Mouse (Mus musculus) embryo, embryonic 10 days (tissue): Measurements from ENCODE around the gene Chst11.
A peak's percentile ranks its signal among the peaks of the same experiment; 100 is the strongest.

Source experiments
- DNase-seq: peaks from one replicate; pipeline ENCODE4 v3.0.0-alpha.2; 2015; ENCODE audit warnings: low spot score

The Chst11 gene

DNA sequence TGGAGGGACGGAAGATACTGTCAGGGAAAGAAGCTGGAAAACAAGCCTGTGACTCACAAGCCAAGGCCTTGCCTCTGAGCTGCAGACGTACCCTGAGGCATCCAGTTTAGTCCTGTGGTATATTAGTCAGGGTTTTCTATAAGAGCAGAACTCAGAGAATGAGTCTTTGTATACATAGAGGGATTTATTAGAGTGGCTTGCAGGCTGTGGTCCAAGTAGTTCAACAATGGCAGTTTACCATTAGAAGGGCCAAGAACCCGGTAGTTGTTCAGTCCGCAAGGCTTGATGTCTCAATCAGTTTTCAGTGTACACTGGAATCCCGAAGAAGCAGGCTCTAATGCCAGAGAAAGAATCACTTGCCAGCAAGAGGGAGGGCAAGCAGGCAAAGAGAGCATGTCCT lies 192.9 kb downstream of the Chst11 start:
- DNase-seq: no peak

GRCm38 (mm10) chr10:83178661-83179060 lies 193.4 kb downstream of the Chst11 start:
- DNase-seq: no peak

DNA sequence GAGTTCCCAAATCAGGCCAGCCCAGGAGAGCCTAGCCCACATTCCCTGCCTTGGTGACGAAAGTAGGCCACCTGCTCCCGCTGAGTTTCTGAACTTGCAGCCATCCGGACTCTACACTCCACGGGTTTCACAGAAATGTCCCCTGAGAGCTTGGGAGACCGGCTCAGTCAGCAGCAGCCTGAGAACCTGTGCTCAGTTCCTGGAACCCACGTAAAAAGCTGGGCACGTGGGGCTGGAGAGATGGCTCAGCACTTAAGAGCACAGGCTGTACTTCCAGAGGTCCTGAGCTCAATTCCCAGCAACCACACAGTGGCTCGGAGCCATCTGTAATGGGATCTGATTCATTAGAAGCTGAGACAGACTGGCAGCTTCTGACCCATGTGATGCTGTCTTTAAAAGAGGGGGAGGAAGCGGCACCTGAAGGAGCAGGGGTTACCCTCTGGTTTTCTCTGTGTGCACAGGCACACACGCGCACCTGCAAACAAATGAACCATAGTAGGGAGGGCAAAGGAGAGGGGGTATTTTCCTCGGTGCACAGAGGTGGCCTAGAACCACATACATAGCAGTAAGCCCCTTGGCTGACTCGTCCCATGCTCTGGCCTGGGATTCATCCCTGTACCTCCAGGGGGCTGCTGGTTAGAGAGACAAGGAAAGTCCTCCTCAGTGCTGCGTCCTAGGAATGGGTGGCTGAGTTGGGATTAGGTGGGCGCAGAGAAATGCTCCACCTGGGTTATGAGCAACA lies 196.7 kb downstream of the Chst11 start:
- no peak for DNase-seq

- DNase-seq: peak; percentile 88
Measured at GRCm38 (mm10) chr10:83182573-83182960, 197.3 kb downstream of the Chst11 start.

DNA sequence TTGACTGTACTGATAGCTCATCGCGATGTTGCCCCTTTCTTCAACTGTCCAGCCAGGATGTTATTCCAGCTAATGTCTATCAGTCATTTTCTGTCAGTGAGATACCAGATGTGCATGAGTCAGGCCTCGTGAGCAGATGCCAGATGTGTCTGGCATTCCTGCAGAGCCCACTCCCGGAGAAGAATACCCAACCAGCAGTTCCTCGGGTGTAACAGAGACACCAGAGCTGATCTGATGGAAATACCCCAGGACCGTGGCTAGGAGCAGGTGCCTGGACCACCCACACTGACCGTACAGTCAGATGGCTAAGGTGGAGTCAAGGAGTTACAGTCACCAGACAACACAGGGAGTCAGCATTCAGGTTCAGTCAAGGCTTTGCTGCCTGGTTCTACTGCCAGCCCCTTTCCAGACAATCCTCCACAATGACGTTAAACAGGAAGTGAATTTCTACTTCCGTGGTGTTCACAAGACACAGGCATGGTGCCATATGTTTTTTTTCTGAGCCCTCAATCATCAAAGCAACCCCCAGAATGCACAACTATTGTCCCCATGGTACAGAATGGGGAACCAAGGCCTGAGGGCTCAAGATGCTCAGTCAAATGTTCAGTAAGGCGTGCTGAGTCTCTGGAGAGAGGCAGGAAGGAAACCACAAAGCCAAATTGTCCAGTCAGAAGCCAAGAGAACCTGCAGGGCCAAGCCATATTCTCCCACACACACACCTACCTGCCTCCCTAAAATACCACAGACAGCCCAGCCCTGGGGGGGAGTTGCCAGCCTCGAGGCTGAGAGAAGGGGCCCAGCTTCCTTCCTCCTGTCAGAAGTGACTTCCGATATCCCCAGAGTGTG lies 198.6 kb downstream of the Chst11 start:
- DNase-seq: peak; percentile 45

- DNase-seq: no peak
Measured at GRCm38 (mm10) chr10:83184480-83185069, 199.3 kb downstream of the Chst11 start.

DNA sequence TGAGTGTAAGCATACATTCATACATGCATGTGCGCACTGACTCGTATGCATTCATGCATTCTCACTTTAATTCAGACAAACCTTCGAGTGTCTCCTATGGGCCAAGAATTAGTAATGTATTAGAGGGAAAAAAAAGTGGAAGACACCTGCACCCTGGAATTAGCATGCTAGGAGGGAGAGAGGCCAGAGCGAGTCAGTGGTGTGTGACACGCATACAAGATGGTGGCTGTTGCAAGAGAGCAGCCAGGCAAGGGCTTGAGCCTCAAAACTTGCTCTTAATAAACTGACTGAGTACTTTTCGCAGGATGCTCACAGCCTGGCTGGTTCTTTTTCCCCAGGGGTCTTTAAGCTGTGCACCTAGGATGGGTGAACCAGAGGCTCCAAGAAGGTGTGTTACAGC lies 199.8 kb downstream of the Chst11 start:
- DNase-seq: no peak

GRCm38 (mm10) chr10:83186167-83186566 lies 200.9 kb downstream of the Chst11 start:
- DNase-seq: no peak

- DNase-seq: no peak
Measured at GRCm38 (mm10) chr10:83186984-83187383, 201.7 kb downstream of the Chst11 start.

- DNase-seq: no peak
Measured at GRCm38 (mm10) chr10:83189071-83189470, 203.8 kb downstream of the Chst11 start.

- DNase-seq: no peak
Measured at GRCm38 (mm10) chr10:83191476-83191875, 206.2 kb downstream of the Chst11 start.

- DNase-seq: no peak
Measured at GRCm38 (mm10) chr10:83191982-83192381, 206.7 kb downstream of the Chst11 start.

DNA sequence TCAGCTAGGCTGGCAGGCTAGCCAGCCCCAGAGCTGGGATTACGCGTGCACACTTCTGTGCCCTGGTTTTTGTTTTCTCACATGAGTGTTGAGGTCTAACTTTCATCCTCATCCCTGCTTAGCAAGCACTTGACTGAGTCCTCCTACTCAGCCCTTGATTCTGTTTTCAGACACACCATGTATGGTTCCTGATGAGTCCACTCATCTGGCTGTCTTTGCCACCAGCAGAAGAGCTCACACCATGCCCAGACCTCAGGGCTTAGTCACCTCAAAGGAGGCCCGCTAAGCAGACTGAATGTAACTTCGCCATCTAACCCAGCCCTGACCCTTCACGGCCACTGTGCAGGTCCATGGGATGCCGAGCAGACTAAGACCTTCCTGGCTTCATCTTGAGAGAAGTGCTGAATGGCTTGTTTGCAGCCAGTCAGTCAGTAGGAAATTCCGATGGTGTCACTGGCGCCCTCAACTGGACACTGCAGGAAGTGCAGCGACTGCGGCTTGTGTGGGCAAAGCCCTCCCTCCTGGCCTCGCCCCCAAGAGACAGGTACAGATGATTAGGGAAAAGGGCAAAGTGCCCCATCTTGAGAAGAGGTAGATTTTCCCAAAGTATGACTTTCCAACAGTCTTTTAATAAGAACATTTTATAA lies 212.5 kb downstream of the Chst11 start:
- DNase-seq: peak; percentile 78

DNA sequence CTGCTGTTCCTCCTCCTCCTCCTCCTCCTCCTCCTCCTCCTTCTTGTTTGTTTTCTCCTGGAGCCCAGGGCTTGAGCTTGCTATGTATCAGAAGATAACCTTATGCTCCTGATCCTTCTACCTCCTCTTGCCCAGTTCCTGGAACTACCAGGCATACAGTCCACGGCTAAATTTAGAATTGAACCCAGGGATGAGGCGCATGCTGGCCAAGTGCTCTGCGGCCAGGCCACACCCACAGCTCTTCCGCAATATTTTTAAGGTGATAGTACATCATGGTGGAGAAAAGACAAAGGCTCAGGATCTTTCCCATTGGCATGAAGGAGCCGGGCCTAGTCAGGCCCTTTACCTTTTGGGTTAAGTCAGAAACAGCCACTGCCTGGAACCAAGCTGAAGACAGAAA lies 213.4 kb downstream of the Chst11 start:
- no peak for DNase-seq

GRCm38 (mm10) chr10:83199290-83199689 lies 214.0 kb downstream of the Chst11 start:
- no peak for DNase-seq

GRCm38 (mm10) chr10:83201525-83201924 lies 216.2 kb downstream of the Chst11 start:
- no peak for DNase-seq

DNA sequence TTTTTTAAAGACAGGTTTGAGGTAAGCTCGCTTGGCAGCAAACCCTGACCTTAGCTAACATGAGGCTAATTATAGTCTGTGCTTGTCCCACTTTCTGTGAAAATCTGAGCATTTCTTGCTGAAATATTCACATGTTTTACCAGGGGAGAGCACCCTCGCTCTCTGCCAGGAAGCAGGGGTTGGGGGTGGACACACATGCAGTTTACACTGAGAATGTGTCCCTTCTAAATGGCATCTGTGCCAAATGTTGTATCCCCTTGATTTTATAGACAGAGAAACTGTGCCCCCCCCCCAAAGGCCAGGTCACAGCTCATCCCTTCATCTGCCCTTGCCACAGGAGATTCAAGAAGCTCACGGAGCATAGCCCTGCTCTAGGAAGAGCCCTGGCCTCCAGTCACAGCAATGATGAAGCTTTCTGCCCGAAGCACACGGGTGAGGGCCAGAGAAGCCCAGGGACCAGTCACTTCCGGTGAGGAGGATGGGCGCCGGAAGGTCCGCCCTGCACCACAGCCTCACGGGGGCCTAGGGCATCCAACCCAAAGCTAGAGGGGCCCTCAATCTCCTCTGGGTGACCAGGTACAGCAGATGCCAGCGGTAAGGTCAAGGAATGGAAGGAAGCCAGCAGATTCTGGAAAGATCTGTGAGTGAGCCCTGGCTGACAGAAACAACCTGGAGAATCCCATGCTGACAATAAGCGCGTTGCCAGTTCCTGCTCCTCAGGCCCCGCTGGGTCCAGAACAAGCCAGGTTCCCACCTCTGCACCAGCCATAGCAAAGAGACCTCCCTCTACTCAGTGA lies 217.8 kb downstream of the Chst11 start:
- DNase-seq: no peak

DNA sequence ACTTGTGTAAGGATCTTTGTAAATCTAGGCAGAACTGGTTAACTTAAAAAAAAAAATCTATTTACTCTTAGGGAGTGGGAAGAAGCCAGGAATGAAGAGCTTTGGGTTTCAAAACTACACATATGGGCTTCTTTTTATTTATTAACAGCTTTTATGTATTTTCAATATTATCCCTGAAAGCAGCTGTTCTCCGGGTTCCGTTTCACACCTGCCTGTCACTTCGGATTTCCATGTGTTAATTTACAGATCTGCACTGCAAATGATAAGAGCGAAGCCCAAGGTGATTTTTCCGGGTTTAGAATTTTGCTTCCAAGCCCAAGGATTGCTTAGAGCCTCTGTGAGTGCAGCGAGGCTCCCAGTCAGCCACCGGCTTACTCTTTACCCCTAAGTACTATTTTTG lies 223.1 kb downstream of the Chst11 start:
- no peak for DNase-seq

DNA sequence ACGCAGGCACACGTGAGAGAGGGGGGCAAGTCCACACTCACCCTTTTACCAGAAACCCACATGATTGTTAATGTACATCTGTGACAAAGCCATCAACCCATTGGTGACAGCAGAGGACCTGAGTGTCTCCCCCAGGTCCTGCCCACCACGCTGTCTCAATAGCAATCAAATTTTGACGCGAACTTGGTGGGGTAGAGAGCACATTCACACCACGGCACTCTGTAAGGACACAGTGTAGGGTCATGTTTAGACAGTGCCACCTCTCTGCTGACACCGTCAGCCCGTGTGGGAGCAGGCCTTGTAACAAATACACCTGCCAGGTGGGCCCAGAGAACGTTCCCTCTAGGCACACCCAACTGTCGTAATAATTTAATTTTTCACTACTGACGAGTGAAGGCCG lies 224.1 kb downstream of the Chst11 start:
- no peak for DNase-seq

DNA sequence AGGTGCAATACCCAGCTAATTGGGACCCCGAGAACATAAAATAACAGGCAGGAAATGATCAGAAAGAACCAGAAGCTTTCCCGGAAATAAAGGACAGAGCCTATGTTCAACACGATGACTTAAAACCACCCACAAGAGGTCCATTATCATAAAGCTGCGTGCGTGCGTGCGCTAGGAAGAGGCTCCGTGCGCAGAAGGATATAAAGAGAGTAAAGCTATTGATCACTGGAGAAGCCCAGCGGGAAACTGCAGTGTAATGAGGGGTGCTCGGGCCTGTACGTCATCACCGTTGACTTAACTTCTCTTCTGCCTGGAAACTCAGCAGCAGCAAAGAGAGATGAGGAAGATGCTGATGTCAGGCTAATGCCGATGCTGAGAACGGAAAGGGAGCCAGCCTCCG lies 224.8 kb downstream of the Chst11 start:
- no peak for DNase-seq

- DNase-seq: peak; percentile 72
Measured at GRCm38 (mm10) chr10:83210968-83211583, 225.8 kb downstream of the Chst11 start.
